19 mouse cellular contexts compared by ENCODE assay signal in the genomic region with DNA sequence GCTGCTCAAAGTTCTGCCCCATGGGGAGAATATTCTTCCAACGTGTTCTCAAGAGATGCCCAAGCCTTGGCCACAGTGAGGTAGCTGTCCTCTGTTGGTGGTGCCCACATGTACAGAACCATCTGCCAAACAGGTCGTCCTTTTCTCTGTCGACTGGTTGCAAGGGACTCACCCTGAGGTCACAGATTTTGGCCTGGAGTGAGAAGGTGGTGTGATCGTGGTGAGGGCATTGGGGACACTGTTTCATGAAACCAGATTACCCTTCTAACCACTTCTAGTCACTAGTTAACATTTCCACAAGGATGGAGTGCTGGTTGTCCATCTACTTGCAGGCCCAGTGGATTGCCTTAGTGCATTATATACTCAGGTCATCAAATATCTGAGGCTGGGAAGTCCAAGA. TPM values are rescaled to one million over a fixed set of nuclear protein-coding genes. Genes with fewer than 3 reads are reported as not detected.
DNase-seq lines count a peak whose midpoint lies in the region; ATAC-seq and TF ChIP-seq lines count a peak whose summit lies in the region.
"Had no signal": no experiment of that assay in that cellular context is flagged by ENCODE, and none has a peak within 500 bp of the region (broad histone marks: within the 10 kb centered on the region; RNA-seq: fewer than 3 reads in every experiment).

No protein-coding gene starts in this region.

- ATAC-seq in kidney, embryonic 15.5 days (replicated peaks; ENCODE audit: low FRiP score) = no peak
- ATAC-seq: forebrain, embryonic 13.5 days had no signal

- peak; percentile 11 for DNase-seq in heart, embryonic 10.5 days (ENCODE audit: low spot score)
- no peak for DNase-seq in heart, postnatal 4 days
- DNase-seq in kidney, adult 9 months = peak; percentile 75
- no peak for DNase-seq in spleen, adult 2 months (ENCODE audit: low read depth in 1 of 2, low spot score in 2 of 2)
- no peak for DNase-seq in spleen, postnatal 36 days (ENCODE audit: low spot score in 2 of 2)
- DNase-seq: adrenal gland, adult 2 months; adrenal gland, postnatal 25 days; cerebellum, adult 2 months; cerebellum, postnatal 10 days; gastrocnemius, adult 2 months; gastrocnemius, postnatal 25 days; heart, postnatal 10 days had no signal

- WGBS in heart, embryonic 10.5 days = 82% methylated on average over 4 of the region's 4 CpGs
- 89% methylated on average over 4 of the region's 4 CpGs for WGBS in kidney, embryonic 15.5 days
- 78% methylated on average over 4 of the region's 4 CpGs for WGBS in spleen, adult 2 months
- WGBS in bone marrow, adult 2 months = 69% methylated on average over 4 of the region's 4 CpGs

- H3K9me3 ChIP-seq in heart, embryonic 10.5 days = no peaks in the 10 kb centered on the region
- H3K9me3 ChIP-seq in kidney, embryonic 15.5 days (replicated peaks) = no peaks in the 10 kb centered on the region
- H3K9me3 ChIP-seq: embryonic facial prominence, embryonic 10.5 days; forebrain, embryonic 13.5 days; hindbrain, embryonic 10.5 days had no signal

- no peak overlapping the region for H3K4me3 ChIP-seq in heart, embryonic 10.5 days
- H3K4me3 ChIP-seq in kidney, embryonic 15.5 days (replicated peaks) = no peak overlapping the region
- no peak overlapping the region; the same call in 1 of the 2 replicates for H3K4me3 ChIP-seq in spleen, adult 2 months (ENCODE audit: extremely low read depth, insufficient read depth, insufficient read length)
- H3K4me3 ChIP-seq in bone marrow, adult 2 months (replicated peaks; ENCODE audit: control insufficient read depth, low read depth, low read length) = no peak overlapping the region
- H3K4me3 ChIP-seq: embryonic facial prominence, embryonic 10.5 days; forebrain, embryonic 13.5 days; gastrocnemius, adult 2 months; hindbrain, embryonic 10.5 days had no signal

- no peak for TF ChIP-seq POLR2A in spleen, adult 2 months (IDR thresholded peaks at IDR 0.05; ENCODE audit: low read depth, low read length)
- no peak for TF ChIP-seq POLR2A in bone marrow, adult 2 months (IDR thresholded peaks at IDR 0.05; ENCODE audit: borderline replicate concordance, control insufficient read depth, low read depth, low read length)

- TF ChIP-seq CTCF in spleen, adult 2 months (IDR thresholded peaks at IDR 0.05; ENCODE audit: extremely low read depth, insufficient read depth, insufficient read length, insufficient replicate concordance) = no peak
- no peak for TF ChIP-seq CTCF in bone marrow, adult 2 months (IDR thresholded peaks at IDR 0.05; ENCODE audit: control insufficient read depth, insufficient read depth, low read length)

- no peaks in the 10 kb centered on the region for H3K27me3 ChIP-seq in heart, embryonic 10.5 days (ENCODE audit: insufficient read depth, poor library complexity, severe bottlenecking)
- H3K27me3 ChIP-seq in kidney, embryonic 15.5 days = peaks cover 3% of the 10 kb centered on the region; the same call in 1 of the 2 replicates
- no peaks in the 10 kb centered on the region for H3K27me3 ChIP-seq in spleen, adult 2 months (ENCODE audit: control insufficient read depth, insufficient read depth, low read length)
- H3K27me3 ChIP-seq: forebrain, embryonic 13.5 days had no signal

- H3K9ac ChIP-seq in kidney, embryonic 15.5 days = no peak overlapping the region
- H3K9ac ChIP-seq: forebrain, embryonic 13.5 days; hindbrain, embryonic 14.5 days had no signal

- no peaks in the 10 kb centered on the region for H3K36me3 ChIP-seq in heart, embryonic 10.5 days
- H3K36me3 ChIP-seq in kidney, embryonic 15.5 days = no peaks in the 10 kb centered on the region
- H3K36me3 ChIP-seq in spleen, adult 2 months (ENCODE audit: control insufficient read depth, insufficient read depth, low read length) = peaks cover 18% of the 10 kb centered on the region
- H3K36me3 ChIP-seq: embryonic facial prominence, embryonic 10.5 days; hindbrain, embryonic 10.5 days had no signal

- H3K27ac ChIP-seq in heart, embryonic 10.5 days = no peak overlapping the region
- H3K27ac ChIP-seq in kidney, embryonic 15.5 days = no peak overlapping the region
- H3K27ac ChIP-seq in spleen, adult 2 months (ENCODE audit: insufficient read depth, low read length) = peak overlapping the region; percentile 91
- 0 out of 2 replicates have a peak overlapping the region, but pooled peaks have one; percentile 24 for H3K27ac ChIP-seq in bone marrow, adult 2 months (ENCODE audit: control insufficient read depth, insufficient read depth, low read depth, low read length, poor library complexity)
- H3K27ac ChIP-seq: embryonic facial prominence, embryonic 10.5 days; forebrain, embryonic 13.5 days; gastrocnemius, adult 2 months; hindbrain, embryonic 10.5 days; hindbrain, embryonic 14.5 days had no signal

- H3K4me1 ChIP-seq in heart, embryonic 10.5 days = no peaks in the 10 kb centered on the region
- H3K4me1 ChIP-seq in kidney, embryonic 15.5 days = peaks cover 4% of the 10 kb centered on the region
- peaks cover 13% of the 10 kb centered on the region; the same call in 1 of the 2 replicates for H3K4me1 ChIP-seq in spleen, adult 2 months (ENCODE audit: control insufficient read depth, insufficient read depth, insufficient read length)
- no peaks in the 10 kb centered on the region; the same call in 1 of the 2 replicates for H3K4me1 ChIP-seq in bone marrow, adult 2 months (ENCODE audit: control insufficient read depth, insufficient read depth, low read length)
- H3K4me1 ChIP-seq: embryonic facial prominence, embryonic 10.5 days; forebrain, embryonic 13.5 days; hindbrain, embryonic 10.5 days had no signal

- no peak overlapping the region for H3K4me2 ChIP-seq in kidney, embryonic 15.5 days
- H3K4me2 ChIP-seq: forebrain, embryonic 13.5 days; hindbrain, embryonic 14.5 days had no signal

RNA-seq across cellular contexts. Expression of gene Gimap8, which starts 1.7 kb away (rescaled TPM):
- polyA plus RNA-seq in heart, embryonic 10.5 days (2016; fragmentation: Nextera tagmentation; extraction: Ambion mirVana) = 0.70 and 0.87 TPM in 2 replicates
- 1 to 10 TPM; 9.0 to 9.3 TPM for total RNA-seq in heart, postnatal 4 days (2021)
- 3.3 and 3.8 TPM in 2 replicates for polyA plus RNA-seq in kidney, embryonic 15.5 days (2015; fragmentation: Nextera tagmentation; extraction: Ambion mirVana)
- 20.1 and 22.2 TPM in 2 replicates for polyA plus RNA-seq in spleen, adult 2 months (2012; rRNA removed)
- 8.3 and 15.1 TPM in 2 replicates for polyA plus RNA-seq in bone marrow, adult 2 months (2011; ENCODE audit: insufficient read depth, insufficient read length, low replicate concordance, missing spikeins)
- polyA plus RNA-seq: C2C12 had no signal

RNA-seq across cellular contexts. Expression of gene AI854703, which starts 22.2 kb away (rescaled TPM):
- 0.90 and 1.6 TPM in 2 replicates for polyA plus RNA-seq in heart, embryonic 10.5 days (2016; fragmentation: Nextera tagmentation; extraction: Ambion mirVana)
- total RNA-seq in heart, postnatal 4 days (2021) = under 1 TPM; 0.41 to 0.50 TPM
- polyA plus RNA-seq in kidney, embryonic 15.5 days (2015; fragmentation: Nextera tagmentation; extraction: Ambion mirVana) = 3.0 and 3.1 TPM in 2 replicates
- polyA plus RNA-seq in spleen, adult 2 months (2012; rRNA removed) = 0.70 and 0.77 TPM in 2 replicates
- polyA plus RNA-seq in bone marrow, adult 2 months (2011; ENCODE audit: insufficient read depth, insufficient read length, low replicate concordance, missing spikeins) = 1.2 TPM in 1 of 2 replicates, not detected in the other

RNA-seq across cellular contexts. Expression of gene Gimap9, which starts 27.1 kb away (rescaled TPM):
- 7.4 and 8.7 TPM in 2 replicates for polyA plus RNA-seq in heart, embryonic 10.5 days (2016; fragmentation: Nextera tagmentation; extraction: Ambion mirVana)
- 1 to 10 TPM; 6.7 to 7.0 TPM for total RNA-seq in heart, postnatal 4 days (2021)
- 11.7 and 12.6 TPM in 2 replicates for polyA plus RNA-seq in kidney, embryonic 15.5 days (2015; fragmentation: Nextera tagmentation; extraction: Ambion mirVana)
- 9.9 and 10.4 TPM in 2 replicates for polyA plus RNA-seq in spleen, adult 2 months (2012; rRNA removed)
- polyA plus RNA-seq in bone marrow, adult 2 months (2011; ENCODE audit: insufficient read depth, insufficient read length, low replicate concordance, missing spikeins) = 13.5 and 26.0 TPM in 2 replicates

RNA-seq across cellular contexts. Expression of gene Gimap4, which starts 35.6 kb away (rescaled TPM):
- polyA plus RNA-seq in heart, embryonic 10.5 days (2016; fragmentation: Nextera tagmentation; extraction: Ambion mirVana) = 6.4 and 10.6 TPM in 2 replicates
- total RNA-seq in heart, postnatal 4 days (2021) = 10 to 100 TPM; 41.2 to 50.1 TPM
- 69.5 and 72.5 TPM in 2 replicates for polyA plus RNA-seq in kidney, embryonic 15.5 days (2015; fragmentation: Nextera tagmentation; extraction: Ambion mirVana)
- 66.3 and 73.5 TPM in 2 replicates for polyA plus RNA-seq in spleen, adult 2 months (2012; rRNA removed)
- polyA plus RNA-seq in bone marrow, adult 2 months (2011; ENCODE audit: insufficient read depth, insufficient read length, low replicate concordance, missing spikeins) = 20.7 and 41.0 TPM in 2 replicates

RNA-seq across cellular contexts. Expression of gene Zfp775, which starts 46.9 kb away (rescaled TPM):
- polyA plus RNA-seq in heart, embryonic 10.5 days (2016; fragmentation: Nextera tagmentation; extraction: Ambion mirVana) = 7.7 and 8.9 TPM in 2 replicates
- 1 to 10 TPM; 4.0 to 5.4 TPM for total RNA-seq in heart, postnatal 4 days (2021)
- 7.0 and 7.9 TPM in 2 replicates for polyA plus RNA-seq in kidney, embryonic 15.5 days (2015; fragmentation: Nextera tagmentation; extraction: Ambion mirVana)
- polyA plus RNA-seq in spleen, adult 2 months (2012; rRNA removed) = 3.6 and 5.3 TPM in 2 replicates
- polyA plus RNA-seq in bone marrow, adult 2 months (2011; ENCODE audit: insufficient read depth, insufficient read length, low replicate concordance, missing spikeins) = 0.40 and 1.1 TPM in 2 replicates

Comparison
In these comparisons a context has a peak if more than half of its experiments do, and no peak if none do; other contexts are left out.
1. DNase-seq: peak in heart, embryonic 10.5 days (single experiment) and kidney, adult 9 months (single experiment); none in heart, postnatal 4 days (single experiment), spleen, adult 2 months (0 of 2) and spleen, postnatal 36 days (0 of 2).
2. H3K27ac ChIP-seq: peak in spleen, adult 2 months (single experiment) and bone marrow, adult 2 months (single experiment); none in heart, embryonic 10.5 days (single experiment) and kidney, embryonic 15.5 days (single experiment).